Mouse (Mus musculus) brain, embryonic 14.5 days (tissue): ENCODE data around the gene Hoxc4. TPM values are rescaled to one million over a fixed set of nuclear protein-coding genes. Genes with fewer than 3 reads are reported as not detected.
A peak's percentile ranks its signal among the peaks of the same experiment; 100 is the strongest.

ENCODE experiments used
- DNase-seq: peaks from one replicate; pipeline ENCODE4 v3.0.0-alpha.2; 2011; ENCODE audit warnings: low read depth
- CTCF ChIP-seq: fragments of 200-500 bp; IDR thresholded peaks from 2 replicates; pipeline ENCODE4 v1.5.1; 2012; ENCODE audit warnings: inconsistent platforms, mild to moderate bottlenecking, moderate library complexity, borderline replicate concordance; ENCODE audit not compliant: insufficient read depth, insufficient read length; ENCODE audit errors: extremely low read depth
- POLR2A ChIP-seq: fragments of 200-500 bp; IDR thresholded peaks from 2 replicates; pipeline ENCODE4 v1.6.1; 2012; ENCODE audit warnings: mild to moderate bottlenecking, inconsistent platforms, borderline replicate concordance; ENCODE audit not compliant: poor library complexity, insufficient read depth, insufficient read length, severe bottlenecking; ENCODE audit errors: extremely low read depth
- polyA plus RNA-seq: library from polyadenylated mRNA; depleted of rRNA; stranded (reverse); fragments of >200 nt; gene quantifications from 2 replicates; pipeline ENCODE4 v1.2.3, GENCODE M21; 2012

Hoxc4 gene
- polyA plus RNA-seq, 1 experiment, result 13.6 TPM

GRCm38 (mm10) chr15:103005797-103006196 is 12.9 kb upstream of the Hoxc4 start:
- TF ChIP-seq POLR2A (no peak), CTCF (no peak)
- DNase-seq, result no peak

- DNase-seq, result no peak
- TF ChIP-seq POLR2A (no peak), CTCF (no peak)
These were observed 12.4 kb upstream of the Hoxc4 start for GRCm38 (mm10) chr15:103006326-103006725.

- TF ChIP-seq POLR2A (no peak), CTCF (no peak)
- DNase-seq, result no peak
These were observed 9.2 kb upstream of the Hoxc4 start for GRCm38 (mm10) chr15:103009265-103010111.

- TF ChIP-seq POLR2A (no peak), CTCF (no peak)
- no peak for DNase-seq
These were observed 8.5 kb upstream of the Hoxc4 start for GRCm38 (mm10) chr15:103010112-103010846.

GRCm38 (mm10) chr15:103010847-103011555 is 7.7 kb upstream of the Hoxc4 start:
- no peak for DNase-seq
- TF ChIP-seq POLR2A (no peak), CTCF (no peak)

- no peak for DNase-seq
- no peak for TF ChIP-seq POLR2A
- no peak for TF ChIP-seq CTCF
These were observed 6.7 kb upstream of the Hoxc4 start for GRCm38 (mm10) chr15:103011928-103012486.

GRCm38 (mm10) chr15:103013238-103013984 is 5.3 kb upstream of the Hoxc4 start:
- DNase-seq, result peak; percentile 80
- TF ChIP-seq CTCF (peak; percentile 88), POLR2A (no peak)

GRCm38 (mm10) chr15:103014166-103015008 is 4.3 kb upstream of the Hoxc4 start:
- no peak for DNase-seq
- TF ChIP-seq CTCF, result no peak

- no peak for DNase-seq
- TF ChIP-seq POLR2A, result no peak
- TF ChIP-seq CTCF, result no peak
These were observed 3.7 kb upstream of the Hoxc4 start for GRCm38 (mm10) chr15:103015009-103015399.
